8 mouse cellular contexts compared by ENCODE assay signal in genomic region chr6:122741460-122742227, GRCm38 (mm10). TPM values are rescaled to one million over a fixed set of nuclear protein-coding genes. Genes with fewer than 3 reads are reported as not detected.
DNase-seq lines count a peak whose midpoint lies in the region; ATAC-seq and TF ChIP-seq lines count a peak whose summit lies in the region.

No protein-coding gene starts in this region.

- no peak overlapping the region for H3K9ac ChIP-seq in lung, postnatal 0 days (replicated peaks; ENCODE audit: low read depth)
- H3K9ac ChIP-seq in forebrain, embryonic 16.5 days (replicated peaks; ENCODE audit: low read depth, low read length), result peak overlapping the region; percentile 52
- peak overlapping the region; percentile 54 for H3K9ac ChIP-seq in liver, postnatal 0 days (replicated peaks)

- no peak for TF ChIP-seq CTCF in lung, postnatal 0 days (IDR thresholded peaks at IDR 0.05)
- no peak for TF ChIP-seq CTCF in liver, postnatal 0 days (IDR thresholded peaks at IDR 0.05; ENCODE audit: low read depth)

- no peak for TF ChIP-seq EP300 in lung, postnatal 0 days (IDR thresholded peaks at IDR 0.05)
- TF ChIP-seq EP300 in liver, postnatal 0 days (IDR thresholded peaks at IDR 0.05; ENCODE audit: low read depth), result no peak

- H3K4me1 ChIP-seq in lung, postnatal 0 days (ENCODE audit: insufficient read depth, low read depth, low read length), result peaks cover 7% of the 10 kb centered on the region; the same call in 1 of the 2 replicates
- H3K4me1 ChIP-seq in forebrain, embryonic 16.5 days (replicated peaks; ENCODE audit: control insufficient read depth, insufficient read depth, low read length), result peaks cover 17% of the 10 kb centered on the region
- peaks cover 9% of the 10 kb centered on the region; the same call in 1 of the 2 replicates for H3K4me1 ChIP-seq in liver, postnatal 0 days (ENCODE audit: insufficient read depth)

- ATAC-seq in lung, postnatal 0 days, result no peak
- peak; percentile 6; the same call in 1 of the 2 replicates for ATAC-seq in forebrain, embryonic 16.5 days
- ATAC-seq in liver, postnatal 0 days, result 0 out of 2 replicates have a peak, but pooled peaks have one; percentile 7

- H3K4me3 ChIP-seq in lung, postnatal 0 days (ENCODE audit: low read depth, low read length), result peak overlapping the region; percentile 36
- H3K4me3 ChIP-seq in forebrain, embryonic 16.5 days (replicated peaks; ENCODE audit: low read length), result peak overlapping the region; percentile 73
- H3K4me3 ChIP-seq in liver, postnatal 0 days (ENCODE audit: low read depth, low read length), result peak overlapping the region; percentile 44

- H3K27me3 ChIP-seq in lung, postnatal 0 days (replicated peaks; ENCODE audit: insufficient read depth, low read length), result peaks cover 10% of the 10 kb centered on the region; the same call in 1 of the 2 replicates
- peaks cover 14% of the 10 kb centered on the region; the same call in 1 of the 2 replicates for H3K27me3 ChIP-seq in forebrain, embryonic 16.5 days (replicated peaks; ENCODE audit: control insufficient read depth, insufficient read depth, low read length)
- H3K27me3 ChIP-seq in liver, postnatal 0 days (ENCODE audit: insufficient read depth, low read length), result peaks cover 20% of the 10 kb centered on the region

- DNase-seq in cerebellum, adult 18-20 months, result peak; percentile 43 to 54
- no peak for DNase-seq in cerebellum, adult 11-12 months
- no peak for DNase-seq in lung, postnatal 0 days (ENCODE audit: low spot score)
- DNase-seq in lung, postnatal 25 days (ENCODE audit: low spot score), result no peak
- DNase-seq in liver, postnatal 0 days, result no peak
- no peak for DNase-seq in urinary bladder, adult 2 months (ENCODE audit: low spot score)
- no peak for DNase-seq in layer of hippocampus, adult 11-12 months (ENCODE audit: low spot score)

- no peaks in the 10 kb centered on the region for H3K36me3 ChIP-seq in lung, postnatal 0 days (ENCODE audit: insufficient read depth, low read length)
- H3K36me3 ChIP-seq in forebrain, embryonic 16.5 days (ENCODE audit: control insufficient read depth, insufficient read depth), result no peaks in the 10 kb centered on the region
- H3K36me3 ChIP-seq in liver, postnatal 0 days (replicated peaks; ENCODE audit: insufficient read depth, low read length), result no peaks in the 10 kb centered on the region

- H3K27ac ChIP-seq in lung, postnatal 0 days (ENCODE audit: low read length), result no peak overlapping the region
- H3K27ac ChIP-seq in forebrain, embryonic 16.5 days (ENCODE audit: low read length), result no peak overlapping the region
- 0 out of 2 replicates have a peak overlapping the region, but pooled peaks have one; percentile 16 for H3K27ac ChIP-seq in liver, postnatal 0 days (ENCODE audit: low read depth)

- 7% methylated on average over 25 of the region's 25 CpGs for WGBS in lung, postnatal 0 days
- WGBS in forebrain, embryonic 16.5 days, result 4% methylated on average over 25 of the region's 25 CpGs
- WGBS in liver, postnatal 0 days (ENCODE audit: insufficient replicate concordance), result 5% methylated on average over 25 of the region's 25 CpGs

- peak overlapping the region; percentile 61 for H3K4me2 ChIP-seq in lung, postnatal 0 days (replicated peaks; ENCODE audit: low read depth, low read length)
- peak overlapping the region; percentile 70 for H3K4me2 ChIP-seq in forebrain, embryonic 16.5 days (ENCODE audit: low read length)
- H3K4me2 ChIP-seq in liver, postnatal 0 days (ENCODE audit: low read depth, low read length), result peak overlapping the region; percentile 74

- H3K9me3 ChIP-seq in lung, postnatal 0 days (ENCODE audit: low read length), result no peaks in the 10 kb centered on the region
- no peaks in the 10 kb centered on the region for H3K9me3 ChIP-seq in forebrain, embryonic 16.5 days (ENCODE audit: control insufficient read depth, low read length)
- no peaks in the 10 kb centered on the region for H3K9me3 ChIP-seq in liver, postnatal 0 days (ENCODE audit: low read length)

RNA-seq across cellular contexts. Expression of gene Nanog, which starts 34.4 kb away (rescaled TPM):
- polyA plus RNA-seq in lung, postnatal 0 days (2015; fragmentation: Nextera tagmentation; extraction: Ambion mirVana), result 0.24 and 0.36 TPM in 2 replicates
- polyA plus RNA-seq in forebrain, embryonic 16.5 days (2015; fragmentation: Nextera tagmentation; extraction: Ambion mirVana), result 0.13 TPM in 1 of 2 replicates, not detected in the other
- polyA plus RNA-seq in liver, postnatal 0 days (2015; fragmentation: Nextera tagmentation; extraction: Ambion mirVana), result not detected in 2 replicates
- 0.07 and 0.12 TPM in 2 replicates for polyA plus RNA-seq in urinary bladder, adult 2 months (2012; rRNA removed)

RNA-seq across cellular contexts. Expression of gene Slc2a3, which starts 59.8 kb away (rescaled TPM):
- 3.8 and 5.0 TPM in 2 replicates for polyA plus RNA-seq in lung, postnatal 0 days (2015; fragmentation: Nextera tagmentation; extraction: Ambion mirVana)
- polyA plus RNA-seq in forebrain, embryonic 16.5 days (2015; fragmentation: Nextera tagmentation; extraction: Ambion mirVana), result 25.9 and 33.7 TPM in 2 replicates
- 7.3 and 8.5 TPM in 2 replicates for polyA plus RNA-seq in liver, postnatal 0 days (2015; fragmentation: Nextera tagmentation; extraction: Ambion mirVana)
- polyA plus RNA-seq in urinary bladder, adult 2 months (2012; rRNA removed), result 5.1 and 5.9 TPM in 2 replicates

Comparison
In these comparisons a context has a peak if more than half of its experiments do, and no peak if none do; other contexts are left out.
1. DNase-seq: peak in cerebellum, adult 18-20 months (2 of 2); none in cerebellum, adult 11-12 months (single experiment), lung, postnatal 0 days (single experiment), lung, postnatal 25 days (single experiment), liver, postnatal 0 days (single experiment), urinary bladder, adult 2 months (single experiment) and layer of hippocampus, adult 11-12 months (single experiment).
2. Peak in every context shown above with its lines, with median percentiles within 50 percentile points of each other: H3K4me2 ChIP-seq and H3K4me3 ChIP-seq.